Mouse (Mus musculus) heart, embryonic 13.5 days (tissue): ENCODE data around the gene Gm17542. TPM values are rescaled to one million over a fixed set of nuclear protein-coding genes. Genes with fewer than 3 reads are reported as not detected.
A peak's percentile ranks its signal among the peaks of the same experiment; 100 is the strongest.

Experiments used
- ATAC-seq: fragments of 200-750 bp; cut with Nextera tagmentation; 2 replicates; pipeline ENCODE4 v1.8.0; 2017; ENCODE audit warnings: moderate TSS enrichment; ENCODE audit not compliant: insufficient number of reproducible peaks, low FRiP score, low TSS enrichment; ENCODE audit errors: extremely low read depth
- H3K27ac ChIP-seq: fragments of 300-500 bp; sonication (generic); replicated peaks from 2 replicates; pipeline ENCODE4 v1.5.1; 2015; ENCODE audit warnings: moderate library complexity, mild to moderate bottlenecking, inconsistent platforms
- H3K27me3 ChIP-seq: fragments of 300-500 bp; sonication (generic); replicated peaks from 2 replicates; pipeline ENCODE4 v1.6.1; 2015; ENCODE audit warnings: mild to moderate bottlenecking, inconsistent platforms
- H3K36me3 ChIP-seq: fragments of 300-500 bp; sonication (generic); 2 replicates; pipeline ENCODE4 v1.6.1; 2015; ENCODE audit warnings: mild to moderate bottlenecking, inconsistent platforms
- H3K4me1 ChIP-seq: fragments of 300-500 bp; sonication (generic); 2 replicates; pipeline ENCODE4 v1.6.1; 2015; ENCODE audit warnings: inconsistent platforms
- H3K4me2 ChIP-seq: fragments of 300-500 bp; sonication (generic); 2 replicates; pipeline ENCODE4 v1.6.1; 2015; ENCODE audit warnings: inconsistent platforms, mild to moderate bottlenecking, moderate library complexity
- H3K4me3 ChIP-seq: fragments of 300-500 bp; sonication (generic); 2 replicates; pipeline ENCODE4 v1.5.1; 2015; ENCODE audit warnings: moderate library complexity, mild to moderate bottlenecking, inconsistent platforms
- H3K9ac ChIP-seq: fragments of 300-500 bp; sonication (generic); 2 replicates; pipeline ENCODE4 v1.6.1; 2015; ENCODE audit warnings: inconsistent platforms, mild to moderate bottlenecking, moderate library complexity
- H3K9me3 ChIP-seq: fragments of 300-500 bp; sonication (generic); 2 replicates; pipeline ENCODE4 v1.6.1; 2016; ENCODE audit warnings: inconsistent platforms
- WGBS: fragments of 180-500 bp; shearing (Covaris S2); methylation state at CpG from one replicate; pipeline ENCODE4 v1.1.7; 2015; ENCODE audit warnings: mixed read lengths; 5-methylcytosine and 5-hydroxymethylcytosine counted together
- polyA plus RNA-seq: library from polyadenylated mRNA; unstranded; fragments of >200 nt; fragmentation: Nextera tagmentation; extraction: Ambion mirVana; gene quantifications from 2 replicates; pipeline ENCODE4 v1.2.1, GENCODE M21; 2015

The Gm17542 gene
- polyA plus RNA-seq, 1 experiment from 2014 or later: not detected

GRCm38 (mm10) chr10:58675533-58675932 lies 42.5 kb downstream of the Gm17542 start, which contains the start of gene Edar:
Gene Edar (minus strand): TSS chr10:58675654.
- Histone ChIP-seq H3K4me3 (peak within 1 kb of the TSS; percentile 49), H3K9ac (peak within 1 kb of the TSS; percentile 74), H3K9me3 (no peaks in the 10 kb centered on the region), H3K36me3 (no peaks in the 10 kb centered on the region), H3K27ac (no peak within 1 kb of the TSS), H3K4me1 (peaks cover 6% of the 10 kb centered on the region; the same call in 1 of the 2 replicates), H3K4me2 (peak within 1 kb of the TSS; percentile 73), H3K27me3 (peaks cover 31% of the 10 kb centered on the region)
- WGBS: 1% methylated on average over 20 of the region's 20 CpGs
- ATAC-seq: 0 out of 2 replicates have a peak, but pooled peaks have one; percentile 29

GRCm38 (mm10) chr10:58673278-58674061 lies 44.5 kb downstream of the Gm17542 start:
- Histone ChIP-seq H3K4me1 (peaks cover 6% of the 10 kb centered on the region; the same call in 1 of the 2 replicates), H3K27me3 (peaks cover 31% of the 10 kb centered on the region), H3K27ac (no peak overlapping the region), H3K36me3 (no peaks in the 10 kb centered on the region), H3K4me3 (no peak overlapping the region), H3K9me3 (no peaks in the 10 kb centered on the region), H3K9ac (no peak overlapping the region), H3K4me2 (peak overlapping the region; percentile 27; the same call in 1 of the 2 replicates)
- WGBS: 42% methylated on average over 15 of the region's 15 CpGs
- ATAC-seq: no peak

- no peak for ATAC-seq
- no peak overlapping the region for H3K9ac ChIP-seq
- H3K9me3 ChIP-seq: no peaks in the 10 kb centered on the region
- 70% methylated on average over 10 of the region's 10 CpGs for WGBS
- no peak overlapping the region for H3K27ac ChIP-seq
- H3K4me3 ChIP-seq: no peak overlapping the region
- H3K27me3 ChIP-seq: peaks cover 31% of the 10 kb centered on the region
- no peaks in the 10 kb centered on the region for H3K36me3 ChIP-seq
- peaks cover 6% of the 10 kb centered on the region; the same call in 1 of the 2 replicates for H3K4me1 ChIP-seq
- H3K4me2 ChIP-seq: no peak overlapping the region
Measured at GRCm38 (mm10) chr10:58672557-58673277, 45.3 kb downstream of the Gm17542 start.

- H3K4me2 ChIP-seq: no peak overlapping the region
- H3K36me3 ChIP-seq: no peaks in the 10 kb centered on the region
- no peaks in the 10 kb centered on the region for H3K9me3 ChIP-seq
- H3K27ac ChIP-seq: no peak overlapping the region
- ATAC-seq: no peak
- no peak overlapping the region for H3K9ac ChIP-seq
- no peaks in the 10 kb centered on the region for H3K27me3 ChIP-seq
- no peaks in the 10 kb centered on the region for H3K4me1 ChIP-seq
- WGBS: 80% methylated on average over 5 of the region's 5 CpGs
- H3K4me3 ChIP-seq: no peak overlapping the region
Measured at GRCm38 (mm10) chr10:58663868-58664267, 54.1 kb downstream of the Gm17542 start.

Other genes starting within 250 kb of the Gm17542 start
- 6.2 and 6.6 TPM in 2 replicates for gene Ccdc138, start 220.3 kb downstream of the Gm17542 start, polyA plus RNA-seq
- 0.06 and 0.07 TPM in 2 replicates for gene Edar, start 42.6 kb downstream of the Gm17542 start, polyA plus RNA-seq
- gene Sh3rf3, start 95.1 kb upstream of the Gm17542 start, polyA plus RNA-seq: 0.23 and 0.32 TPM in 2 replicates